Mouse (Mus musculus) urinary bladder, postnatal 25 days (tissue): ENCODE results near the gene Ccdc124.
"Not testable (repeated sequence)": the region's sequence is repeated elsewhere in the genome, so short reads cannot be mapped to it uniquely, and the experiment has no call there.

Experiments used
- DNase-seq: peaks from one replicate; pipeline ENCODE4 v3.0.0; 2022; ENCODE audit warnings: low spot score

The Ccdc124 gene

DNA sequence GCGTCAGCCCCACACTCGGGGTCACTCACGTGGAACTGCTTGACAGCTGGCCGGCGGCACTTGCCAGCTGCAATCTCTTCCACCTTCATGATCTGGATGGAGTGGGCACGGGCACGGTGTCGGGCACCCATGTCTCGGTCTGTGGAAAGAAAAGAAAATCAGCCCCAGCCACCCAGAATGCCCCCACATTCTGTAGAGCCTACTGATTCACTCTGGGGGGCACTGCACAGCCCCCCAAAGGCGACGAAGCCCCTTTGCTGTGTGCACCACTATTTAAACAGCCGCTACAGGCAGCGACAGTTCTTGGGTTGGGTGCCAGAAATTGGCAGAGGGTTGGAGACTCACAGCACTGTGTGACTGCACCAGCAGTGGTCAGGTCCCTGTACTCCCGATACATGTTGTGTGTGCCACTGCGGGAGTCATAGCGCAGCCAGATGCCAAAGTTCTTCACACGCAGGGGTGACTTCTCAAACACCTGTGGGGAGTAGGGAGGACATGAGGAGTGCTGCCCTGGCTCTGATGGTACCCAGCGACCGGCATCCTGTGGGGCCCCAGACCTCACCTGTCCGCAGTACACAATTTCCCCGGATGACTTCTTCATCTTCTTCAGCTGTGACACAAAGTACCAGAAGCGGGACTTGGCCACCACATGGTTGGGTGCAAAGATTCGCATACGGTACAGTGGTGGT lies 22.0 kb upstream of the Ccdc124 start:
- not testable (repeated sequence) for DNase-seq

DNA sequence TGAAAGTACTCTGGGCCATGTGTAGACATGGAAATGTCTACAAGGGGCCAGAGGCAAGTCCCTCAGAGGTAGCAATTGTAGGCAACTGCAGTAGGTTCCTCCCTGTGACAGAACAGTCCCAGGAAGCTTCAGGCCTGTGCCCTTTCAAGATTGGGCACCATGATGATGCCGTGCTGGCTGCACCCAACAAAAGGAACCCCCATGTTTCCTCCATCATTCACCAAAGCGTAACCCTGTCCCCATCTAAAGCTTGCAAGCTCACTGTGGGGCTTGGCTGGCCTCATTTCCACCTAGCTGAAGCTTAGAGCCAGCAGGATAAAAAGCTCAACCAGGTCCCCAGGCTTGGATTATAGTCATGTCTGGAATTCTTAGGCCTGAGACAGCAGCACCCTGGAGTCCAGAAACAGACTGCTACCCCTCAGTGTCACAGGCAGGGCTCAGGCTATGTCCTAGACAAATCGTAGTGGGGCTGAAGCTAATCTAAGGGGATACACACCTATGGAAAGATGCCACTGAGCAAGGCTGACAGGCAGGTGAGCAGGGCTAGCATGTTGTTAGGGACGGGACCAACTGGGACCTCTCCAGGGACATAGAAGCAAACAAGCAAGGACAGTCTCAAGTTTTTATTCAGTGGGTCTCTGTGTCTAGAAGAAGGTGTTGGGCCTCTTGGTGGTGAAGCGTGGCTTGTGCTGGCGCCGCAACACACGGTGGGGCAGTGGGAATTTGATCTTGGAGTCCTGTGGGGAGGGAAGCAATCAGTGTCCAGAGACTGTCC lies 21.2 kb upstream of the Ccdc124 start:
- no peak for DNase-seq

DNA sequence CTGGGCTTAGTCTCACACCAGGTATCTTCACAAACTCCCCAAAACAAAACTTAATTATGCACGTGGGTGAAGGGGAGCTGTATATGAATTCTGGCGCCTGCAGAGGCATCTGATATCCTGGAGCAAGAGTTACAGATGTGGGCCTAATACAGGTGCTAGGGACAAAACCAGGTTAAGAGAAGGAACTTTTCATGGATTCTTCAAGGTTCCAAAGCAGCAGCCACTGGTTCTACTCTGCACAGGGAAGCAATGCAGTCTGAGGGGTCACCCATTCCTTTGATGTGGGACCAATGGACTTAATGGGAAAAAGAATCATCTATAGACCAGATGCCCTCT lies 20.6 kb upstream of the Ccdc124 start:
- no peak for DNase-seq

DNA sequence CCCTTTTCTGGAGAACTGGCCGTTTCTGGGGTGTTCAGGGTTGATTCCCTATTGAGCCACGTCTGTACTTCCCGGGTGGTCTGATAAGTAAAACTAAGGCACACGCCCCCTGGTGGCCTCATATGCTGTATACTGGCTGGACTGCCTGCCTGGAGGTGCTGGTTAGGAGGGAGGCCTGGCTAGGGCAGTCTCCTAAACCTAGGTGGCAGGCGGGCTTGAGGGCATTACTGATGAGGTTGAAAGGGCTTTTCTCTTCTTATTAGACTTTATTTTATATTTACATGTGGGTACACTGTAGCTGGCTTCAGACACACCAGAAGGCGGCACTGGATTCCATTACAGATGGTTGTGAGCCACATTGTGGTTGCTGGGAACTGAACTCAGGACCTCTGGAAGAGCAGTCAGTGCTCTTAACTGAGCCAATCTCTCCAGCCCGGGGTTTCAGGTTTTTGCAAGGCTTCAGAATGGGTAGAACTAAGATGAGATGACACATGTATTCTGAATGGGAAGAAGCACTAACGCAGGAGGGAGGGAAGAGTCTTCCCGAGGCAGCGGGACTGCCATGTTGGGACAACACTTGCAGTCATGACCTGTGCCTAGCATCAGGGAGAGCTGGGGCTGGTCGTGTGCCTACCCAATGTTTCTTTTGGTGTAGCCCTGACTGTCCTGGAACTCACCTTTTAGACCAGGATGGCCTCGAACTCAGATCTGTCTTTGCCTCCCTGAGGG lies 20.1 kb upstream of the Ccdc124 start:
- peak; percentile 68 for DNase-seq

DNA sequence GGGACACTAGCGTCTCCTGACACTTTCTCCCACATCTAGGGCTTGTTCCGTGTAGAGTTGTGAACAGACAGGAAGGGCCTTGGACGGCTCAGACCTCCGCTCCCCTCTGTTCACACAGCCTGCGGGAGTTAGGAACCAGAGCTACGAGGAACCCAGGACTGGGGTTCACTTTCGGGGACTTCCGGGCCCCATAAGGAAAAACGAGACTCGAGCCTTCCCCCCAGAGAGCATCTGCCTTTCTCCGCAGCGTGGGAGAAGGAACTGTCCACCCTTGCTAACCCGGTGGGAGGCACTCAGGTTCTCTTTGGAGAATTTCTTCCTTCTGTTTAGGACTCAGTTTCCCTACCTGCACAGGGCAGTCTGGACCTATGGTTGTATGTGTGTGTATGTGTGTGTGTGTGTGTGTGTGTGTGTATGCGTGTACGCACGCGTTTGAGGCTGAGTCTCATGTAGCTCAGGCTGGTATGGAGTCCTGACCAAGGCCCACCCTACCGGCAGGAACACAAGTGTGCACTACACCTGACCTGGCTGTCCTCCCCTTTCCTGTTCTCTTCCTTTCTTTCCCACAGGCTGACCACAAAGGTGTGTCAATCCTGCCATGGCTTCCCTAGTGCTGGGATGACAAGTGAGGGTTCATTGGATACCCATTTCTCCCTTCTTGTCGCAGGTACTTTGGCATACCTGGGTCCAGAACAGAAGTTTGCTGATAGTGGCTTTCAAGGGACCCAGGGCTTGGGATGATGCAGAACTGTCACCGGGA lies 19.3 kb upstream of the Ccdc124 start:
- no peak for DNase-seq

DNA sequence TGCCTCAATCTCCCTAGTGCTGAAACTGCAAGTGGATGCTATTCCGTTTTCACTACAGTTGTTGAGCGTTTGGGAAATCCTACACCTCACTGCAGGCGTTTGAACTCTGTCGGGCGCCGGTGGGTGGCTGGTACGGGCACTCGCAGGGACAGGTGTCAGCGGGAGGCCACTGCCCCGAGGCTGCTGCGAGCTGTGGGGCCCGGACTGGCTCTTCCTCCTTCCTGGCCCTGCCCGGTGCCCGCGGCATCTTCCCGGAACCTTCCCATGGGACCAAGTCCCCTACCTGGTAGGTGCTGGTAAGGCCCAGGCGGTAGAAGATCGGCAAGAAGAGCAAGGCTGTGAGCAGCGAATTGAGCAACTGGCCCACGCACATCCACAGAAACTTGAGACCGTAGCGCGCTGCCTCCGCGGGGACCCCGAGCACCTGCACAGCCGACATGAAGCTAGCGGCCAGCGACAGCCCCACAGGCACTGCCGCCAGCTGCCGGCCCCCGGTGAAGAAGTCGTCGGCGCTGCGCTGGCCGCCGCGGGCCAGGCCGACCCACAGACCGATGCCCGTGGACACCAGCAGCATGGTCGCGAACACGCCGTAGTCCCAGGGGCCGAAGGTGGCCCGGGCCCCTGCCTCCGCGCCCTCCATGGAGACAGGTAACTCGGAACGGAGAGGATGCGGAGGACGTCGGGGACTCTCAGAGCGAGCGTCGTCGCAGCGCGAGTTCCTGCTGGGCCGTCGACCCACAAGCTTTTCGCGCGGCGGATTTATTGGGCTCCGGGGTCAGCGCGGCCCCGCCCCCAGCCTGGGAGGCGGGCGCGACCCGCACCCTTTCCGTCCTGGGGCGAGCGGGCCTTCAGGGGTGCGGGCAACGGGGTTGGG lies 18.5 kb upstream of the Ccdc124 start, which contains the start of gene Slc5a5:
Gene Slc5a5, minus strand, starts transcription at position 736 of the 874 bp plus-strand sequence.
- no peak for DNase-seq

DNA sequence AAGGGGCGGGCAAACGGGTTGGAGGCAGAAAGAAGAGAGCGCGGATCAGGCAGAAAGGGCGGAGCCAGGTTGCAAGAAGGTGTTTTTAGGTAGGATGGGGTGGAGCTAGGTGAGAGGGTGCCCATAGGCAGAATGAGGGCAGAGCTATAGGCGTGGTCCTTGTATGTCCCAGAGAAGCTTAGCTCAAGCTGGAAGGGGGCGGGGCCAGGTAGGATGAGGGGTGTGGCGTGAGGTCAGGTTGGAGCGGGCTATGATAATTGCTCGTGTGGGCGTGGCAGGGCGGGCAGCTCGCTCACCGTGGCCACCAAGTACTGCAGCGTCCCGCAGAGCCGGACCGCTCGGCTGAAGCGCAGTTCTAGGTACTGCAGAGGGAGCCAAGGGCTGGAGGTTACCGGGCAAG lies 17.6 kb upstream of the Ccdc124 start:
- peak; percentile 64 for DNase-seq

DNA sequence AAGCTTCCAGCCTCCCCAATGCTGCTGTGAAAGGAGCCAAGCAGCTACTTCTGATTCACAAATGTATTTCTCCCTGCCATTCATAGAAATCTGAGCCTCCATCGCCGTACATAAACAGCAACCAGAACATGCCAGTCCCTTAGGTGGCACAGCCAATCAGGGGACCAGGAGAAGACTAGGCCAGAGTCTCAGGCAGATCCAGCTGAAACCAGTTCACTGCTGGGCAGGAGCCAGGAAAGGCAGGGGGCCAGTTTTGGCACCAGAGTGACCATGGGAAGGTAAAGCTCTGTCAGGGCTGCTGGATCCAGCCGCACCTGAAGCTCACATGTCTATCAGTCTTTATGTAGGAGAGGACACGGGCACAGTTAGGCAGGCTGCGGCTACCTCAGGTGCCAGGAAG lies 16.9 kb upstream of the Ccdc124 start:
- no peak for DNase-seq

DNA sequence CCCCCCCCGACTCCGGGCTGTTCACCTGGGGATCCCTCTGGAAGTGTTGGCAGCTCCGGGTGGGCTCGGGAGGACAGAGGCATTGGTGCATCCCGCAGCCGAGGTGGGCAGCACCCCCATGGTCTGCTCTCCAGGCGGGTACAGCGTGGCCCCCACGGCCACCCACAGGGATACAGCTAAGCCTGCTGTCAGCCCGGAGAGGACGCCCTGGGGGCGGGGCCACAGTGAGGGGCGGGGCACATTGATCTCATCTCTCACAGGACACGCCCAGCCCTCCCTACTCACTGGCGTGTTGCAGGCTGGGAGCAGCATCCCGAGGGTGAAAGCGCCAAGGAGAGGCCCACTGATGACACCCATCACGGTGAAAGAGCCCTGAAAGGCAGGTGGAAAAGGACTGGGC lies 13.9 kb upstream of the Ccdc124 start:
- no peak for DNase-seq

DNA sequence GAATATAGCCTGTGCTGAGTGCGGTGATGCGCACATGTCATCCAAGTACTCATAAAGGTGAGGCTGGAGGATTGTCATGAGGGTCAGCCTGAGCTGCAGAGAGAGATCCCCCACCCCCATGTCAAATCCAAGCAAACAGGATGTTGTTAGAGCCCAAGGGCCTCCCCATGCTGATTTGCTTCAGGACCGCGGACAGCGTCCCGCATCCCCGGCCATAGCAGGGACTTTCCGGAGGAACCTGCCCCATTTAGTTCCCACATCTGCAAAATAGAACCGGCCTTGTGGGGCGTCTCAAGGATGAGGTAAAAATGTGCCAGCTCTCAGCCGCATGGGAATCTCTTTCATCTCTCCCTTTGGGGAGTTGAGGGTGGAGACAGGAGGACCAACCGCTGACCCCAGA lies 11.9 kb upstream of the Ccdc124 start:
- no peak for DNase-seq

DNA sequence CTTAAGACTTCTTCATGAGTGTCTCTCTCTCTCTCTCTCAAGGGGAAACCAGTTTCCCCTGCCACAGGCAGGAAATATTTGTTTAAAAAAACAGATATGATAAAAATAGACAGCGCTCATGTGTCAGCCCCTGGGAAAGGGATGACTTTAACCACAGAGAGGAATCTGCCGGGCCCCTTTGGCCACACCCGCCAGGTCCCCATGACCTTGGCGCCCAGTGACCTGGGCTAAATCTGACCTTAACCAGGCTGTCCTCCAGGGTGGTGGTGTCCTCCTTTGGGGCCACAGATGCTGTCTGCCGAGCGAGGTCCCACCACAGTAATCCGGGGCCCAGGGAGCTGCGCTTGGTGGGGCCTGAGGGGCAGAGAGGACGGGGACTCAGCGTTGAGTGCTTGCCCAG lies 10.9 kb upstream of the Ccdc124 start:
- no peak for DNase-seq

DNA sequence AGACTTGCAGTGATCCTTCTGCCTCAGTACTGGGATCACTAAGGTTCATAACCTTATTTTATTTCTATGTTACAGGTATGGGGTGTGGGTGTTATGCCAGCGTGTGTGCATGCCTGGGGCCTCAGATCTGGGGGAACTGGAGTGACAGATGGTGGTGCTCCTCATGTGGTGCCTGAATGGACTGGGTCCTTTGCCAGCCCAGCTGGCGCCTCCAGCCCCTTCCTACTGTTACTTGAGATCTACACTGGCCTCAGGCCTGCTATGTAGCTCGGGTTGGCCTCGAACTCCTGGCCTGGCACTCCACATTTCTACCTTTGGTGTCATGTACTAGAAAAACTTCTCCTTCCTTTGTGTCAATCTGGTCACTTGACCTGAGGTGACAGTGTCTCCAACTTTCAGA lies 10.5 kb upstream of the Ccdc124 start:
- no peak for DNase-seq

DNA sequence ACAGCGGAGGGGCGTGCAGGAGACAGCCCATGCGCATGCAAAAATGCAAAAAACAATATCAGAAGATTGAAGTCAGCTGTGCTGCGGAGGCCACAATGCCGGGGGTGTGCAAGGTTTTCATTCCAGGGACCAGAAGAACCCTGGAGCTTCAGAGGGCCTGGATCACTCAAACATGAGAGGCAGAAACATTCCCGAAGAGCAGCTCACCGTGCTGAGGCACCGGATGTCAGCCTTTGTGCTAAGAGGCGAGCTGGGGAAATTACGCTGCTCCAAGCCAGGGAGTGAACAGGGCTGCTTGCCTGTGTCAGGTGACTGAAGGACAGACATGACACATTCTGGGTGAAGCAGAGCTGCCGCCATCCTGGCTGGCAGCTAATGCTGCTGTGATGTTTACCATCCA lies 6.8 kb upstream of the Ccdc124 start:
- DNase-seq = no peak

DNA sequence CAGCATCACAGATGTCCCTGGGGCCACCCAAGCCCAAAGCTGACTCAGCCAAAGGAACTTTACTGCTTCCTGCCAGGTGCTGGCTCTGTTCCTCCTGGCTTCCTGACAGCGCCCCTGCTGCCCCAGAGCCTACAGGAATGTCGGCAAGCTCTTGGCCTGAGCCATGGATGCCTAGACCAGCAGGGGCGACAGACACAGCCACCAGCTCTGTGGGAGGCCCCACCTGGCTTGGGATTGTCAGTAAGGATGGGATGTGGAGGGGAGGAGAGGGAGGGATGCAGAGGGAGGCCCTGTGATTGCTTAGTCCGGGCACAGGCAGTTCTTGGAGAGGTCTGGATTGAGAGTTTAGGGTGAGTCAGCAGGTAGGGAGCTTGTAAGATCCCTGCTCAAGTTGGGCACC lies 6.4 kb upstream of the Ccdc124 start:
- DNase-seq = no peak

DNA sequence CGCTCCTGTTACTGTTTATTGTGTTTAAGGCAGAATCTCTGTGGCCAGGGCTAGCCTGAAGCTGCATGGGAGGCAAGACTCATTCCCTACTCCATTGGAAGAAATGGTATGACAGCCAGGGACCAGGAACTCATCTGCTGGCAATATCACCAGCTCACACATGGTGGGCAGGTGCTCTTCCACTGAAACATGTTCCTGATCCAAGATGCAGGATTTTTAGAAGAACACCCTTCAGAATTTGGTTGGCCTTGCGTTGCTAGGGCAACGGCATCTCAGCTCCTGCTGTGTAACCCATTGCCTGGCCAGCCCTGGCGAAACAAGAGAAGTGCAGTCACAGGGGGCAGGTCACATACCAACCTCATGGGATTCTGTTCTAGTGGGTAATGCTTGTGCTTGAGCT lies 5.8 kb upstream of the Ccdc124 start:
- DNase-seq = no peak

DNA sequence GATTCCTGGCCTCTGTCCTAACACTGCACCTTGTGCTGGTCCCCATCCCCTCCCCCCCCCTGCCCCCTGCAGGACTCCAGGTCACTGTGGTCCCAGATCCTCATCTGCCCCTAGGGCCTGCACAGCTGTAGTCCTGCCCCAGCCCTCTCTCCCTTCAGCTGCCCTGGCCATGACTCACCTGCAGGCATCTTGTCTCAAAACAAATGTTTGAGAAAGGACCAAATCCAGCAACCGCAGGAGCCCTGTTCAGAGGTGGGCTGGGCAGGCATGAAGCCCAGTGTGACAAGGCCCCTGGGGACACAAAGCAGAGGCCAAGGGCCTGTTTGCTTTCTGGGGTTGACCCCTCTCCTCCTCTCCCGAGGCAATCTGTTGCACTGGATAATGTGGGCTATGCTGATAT lies 4.4 kb upstream of the Ccdc124 start:
- DNase-seq = no peak

DNA sequence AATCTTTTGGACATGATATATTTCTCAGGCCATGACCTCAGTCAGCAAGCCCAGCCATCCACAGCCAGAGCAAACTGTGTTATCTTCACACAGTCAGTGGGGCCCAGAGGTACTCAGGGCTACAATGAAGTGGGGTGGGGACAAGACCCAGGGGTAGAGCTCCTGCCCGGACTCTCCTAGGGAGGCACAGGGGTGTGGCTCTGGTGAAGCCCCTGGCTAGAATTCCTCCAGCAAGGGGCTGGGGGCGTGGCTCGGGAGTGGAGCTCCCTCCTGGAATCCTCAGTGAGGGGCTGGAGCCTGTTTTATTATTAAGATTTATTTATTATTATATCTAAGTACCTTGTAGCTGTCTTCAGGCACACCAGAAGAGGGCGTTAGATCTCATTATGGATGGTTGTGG lies 2.6 kb upstream of the Ccdc124 start:
- DNase-seq = no peak

DNA sequence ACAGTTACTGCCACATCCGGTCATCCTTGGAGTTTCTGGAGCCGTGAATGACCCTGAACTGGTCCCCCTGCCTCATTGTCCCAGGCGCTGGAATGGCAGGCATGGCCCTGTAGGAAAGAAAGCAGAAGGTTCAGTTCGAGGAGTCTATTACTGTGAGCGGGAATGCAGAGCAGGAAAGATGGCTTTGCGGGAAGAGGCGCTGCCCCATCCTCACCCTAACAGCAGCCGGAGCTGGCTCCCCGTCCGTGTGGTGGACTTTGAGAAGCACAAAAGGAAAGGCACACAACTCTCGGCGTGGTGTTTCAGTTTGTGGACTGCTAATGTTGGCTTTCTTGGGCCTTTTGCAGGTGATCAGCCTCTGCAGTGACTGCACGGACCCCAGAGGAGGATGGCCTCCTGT lies 706 bp upstream of the Ccdc124 start:
- no peak for DNase-seq

DNA sequence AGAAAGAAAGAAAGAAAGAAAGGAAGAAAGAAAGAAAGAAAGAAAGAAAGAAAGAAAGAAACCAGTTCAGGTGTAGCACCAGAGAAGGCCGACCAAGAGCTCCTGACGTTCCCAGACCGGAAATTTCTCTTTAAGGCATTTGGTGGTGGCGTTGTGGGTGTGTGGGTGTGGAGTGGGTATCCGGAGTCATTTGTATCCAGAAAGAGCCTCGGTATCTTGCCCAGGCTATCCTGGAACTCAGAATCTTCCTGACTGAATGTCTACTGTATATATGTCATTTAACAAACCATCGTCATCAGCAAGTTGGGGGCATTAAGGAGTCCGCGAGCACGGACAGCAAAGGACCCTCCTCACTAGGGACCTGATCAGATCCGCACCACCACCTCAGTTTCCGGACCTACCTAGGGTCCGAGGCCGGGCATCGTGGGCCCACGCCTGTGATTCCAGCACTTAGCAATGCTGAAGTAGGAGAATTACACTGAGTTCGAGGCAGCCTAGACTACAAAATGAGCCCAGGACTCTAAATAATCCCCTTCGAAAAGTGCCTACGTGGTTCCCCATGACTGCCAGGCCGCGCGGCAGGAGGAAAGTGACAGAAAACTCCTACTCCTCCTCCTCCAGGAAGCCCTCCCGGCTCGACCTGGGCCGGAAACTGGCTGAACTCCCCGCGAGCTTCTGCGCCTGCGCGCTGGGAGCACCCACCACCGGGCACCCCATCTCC lies 932 bp downstream of the Ccdc124 start:
- no peak for DNase-seq

DNA sequence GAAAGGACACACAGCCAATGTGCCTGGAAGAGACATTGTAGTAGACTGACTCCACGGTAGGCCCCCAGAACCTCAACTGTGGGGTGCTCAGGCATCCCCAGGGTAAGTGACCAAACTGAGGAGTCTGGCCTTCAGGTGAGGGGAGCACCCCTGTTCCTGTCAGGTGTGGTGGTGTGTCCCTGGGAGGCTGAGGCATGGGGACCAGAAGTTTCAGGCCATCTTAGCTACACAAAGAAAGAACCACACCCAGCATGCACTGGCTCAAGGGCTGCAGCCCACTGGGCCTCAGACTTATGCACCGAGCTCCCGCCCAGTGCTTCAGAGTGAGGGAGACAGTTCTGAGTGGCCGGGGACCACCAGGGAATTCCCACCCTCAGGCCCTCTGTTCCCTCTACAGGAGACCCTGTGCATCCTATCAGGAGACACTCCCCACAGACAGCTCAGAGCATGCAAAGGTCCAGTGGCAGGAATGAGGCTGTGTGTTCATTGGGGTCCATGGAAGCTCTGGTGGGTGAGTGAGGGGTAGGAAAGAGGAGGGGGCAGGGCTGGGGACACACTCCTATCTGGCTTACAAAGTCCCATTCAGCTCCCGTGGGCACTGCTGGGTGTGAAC lies 2.4 kb downstream of the Ccdc124 start:
- no peak for DNase-seq
